In the genomic region with DNA sequence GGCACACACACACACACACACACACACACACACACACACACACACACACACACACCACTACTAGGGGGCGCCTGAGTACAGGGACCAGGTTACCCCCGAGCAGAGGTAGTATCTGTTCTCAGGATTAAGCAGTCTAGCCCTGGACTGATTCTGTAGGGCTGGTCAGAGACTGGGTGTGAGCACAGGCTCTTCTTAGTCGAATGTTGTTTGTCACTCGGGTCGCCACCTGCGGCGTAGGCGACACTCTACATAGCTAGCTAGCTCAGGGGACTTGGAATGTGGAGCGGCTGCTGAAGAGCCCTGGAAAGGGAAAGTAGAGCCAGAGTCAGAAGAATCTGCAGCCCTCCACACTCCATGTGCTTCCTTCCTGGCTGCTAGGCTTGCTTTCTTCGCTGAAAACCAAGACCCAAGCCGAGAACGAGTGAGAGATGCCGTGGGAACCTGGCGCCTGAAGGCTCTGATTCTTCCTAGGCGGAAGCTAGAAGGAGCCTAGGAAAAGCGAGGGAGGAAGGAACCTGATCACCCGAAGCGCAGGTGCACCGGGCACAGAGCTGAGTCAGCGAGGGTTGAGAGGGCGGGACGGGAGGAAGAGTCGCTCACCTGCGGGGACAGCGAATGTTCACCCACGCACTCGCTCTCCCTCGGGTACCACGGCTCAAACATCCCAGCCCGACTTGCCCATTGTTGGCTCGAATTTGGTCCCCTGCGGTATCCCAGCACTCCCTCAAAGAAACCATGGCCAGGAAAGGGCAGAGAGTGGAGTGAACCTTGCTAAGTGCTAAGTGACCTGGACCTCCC, we compare ENCODE assay signal across 10 mouse cellular contexts. TPM values are rescaled to one million over a fixed set of nuclear protein-coding genes. Genes with fewer than 3 reads are reported as not detected.
DNase-seq lines count a peak whose midpoint lies in the region; ATAC-seq lines count a peak whose summit lies in the region.
"Had no signal": no experiment of that assay in that cellular context is flagged by ENCODE, and none has a peak within 500 bp of the region (broad histone marks: within the 10 kb centered on the region; RNA-seq: fewer than 3 reads in every experiment).

No protein-coding gene starts in this region.

- no peak for ATAC-seq in heart, embryonic 15.5 days (replicated peaks; ENCODE audit: insufficient number of reproducible peaks, insufficient read depth, low FRiP score, low read depth)
- no peak for ATAC-seq in embryonic facial prominence, embryonic 12.5 days (ENCODE audit: insufficient number of reproducible peaks, insufficient read depth, low FRiP score, low TSS enrichment)
- no peak for ATAC-seq in kidney, embryonic 16.5 days (ENCODE audit: low FRiP score, low TSS enrichment)
- ATAC-seq in midbrain, embryonic 15.5 days (replicated peaks) = no peak
- ATAC-seq in megakaryocyte progenitor cell, adult 5-6 weeks (replicated peaks; ENCODE audit: poor library complexity) = no peak; the same call in 1 of the 2 replicates

- peaks cover 46% of the 10 kb centered on the region for H3K27me3 ChIP-seq in heart, embryonic 15.5 days
- H3K27me3 ChIP-seq in embryonic facial prominence, embryonic 12.5 days = peaks cover 61% of the 10 kb centered on the region
- peaks cover 41% of the 10 kb centered on the region for H3K27me3 ChIP-seq in kidney, embryonic 16.5 days (ENCODE audit: insufficient read depth, low read length)
- H3K27me3 ChIP-seq in midbrain, embryonic 15.5 days (replicated peaks) = peaks cover 22% of the 10 kb centered on the region

- H3K4me2 ChIP-seq in heart, embryonic 15.5 days = peak overlapping the region; percentile 99
- peak overlapping the region; percentile 96 for H3K4me2 ChIP-seq in embryonic facial prominence, embryonic 12.5 days (replicated peaks)
- peak overlapping the region; percentile 84 for H3K4me2 ChIP-seq in kidney, embryonic 16.5 days (replicated peaks; ENCODE audit: low read depth, low read length)
- peak overlapping the region; percentile 98 for H3K4me2 ChIP-seq in midbrain, embryonic 15.5 days

- no peaks in the 10 kb centered on the region for H3K36me3 ChIP-seq in heart, embryonic 15.5 days
- H3K36me3 ChIP-seq in embryonic facial prominence, embryonic 12.5 days = no peaks in the 10 kb centered on the region
- no peaks in the 10 kb centered on the region for H3K36me3 ChIP-seq in kidney, embryonic 16.5 days (ENCODE audit: insufficient read depth, low read length)
- no peaks in the 10 kb centered on the region for H3K36me3 ChIP-seq in midbrain, embryonic 15.5 days (replicated peaks)

- under 1% methylated on average over 32 of the region's 32 CpGs for whole genome bisulfite sequencing in heart, embryonic 15.5 days
- under 1% methylated on average over 32 of the region's 32 CpGs for WGBS in embryonic facial prominence, embryonic 12.5 days
- under 1% methylated on average over 32 of the region's 32 CpGs for WGBS in kidney, embryonic 16.5 days
- under 1% methylated on average over 32 of the region's 32 CpGs for WGBS in midbrain, embryonic 15.5 days

- no peaks in the 10 kb centered on the region for H3K9me3 ChIP-seq in heart, embryonic 15.5 days (replicated peaks)
- no peaks in the 10 kb centered on the region for H3K9me3 ChIP-seq in embryonic facial prominence, embryonic 12.5 days
- no peaks in the 10 kb centered on the region for H3K9me3 ChIP-seq in kidney, embryonic 16.5 days (ENCODE audit: low read length)
- no peaks in the 10 kb centered on the region for H3K9me3 ChIP-seq in midbrain, embryonic 15.5 days

- peak overlapping the region; percentile 76 for H3K4me3 ChIP-seq in heart, embryonic 15.5 days
- peak overlapping the region; percentile 62 for H3K4me3 ChIP-seq in embryonic facial prominence, embryonic 12.5 days
- peak overlapping the region; percentile 65 for H3K4me3 ChIP-seq in kidney, embryonic 16.5 days (ENCODE audit: low read length)
- H3K4me3 ChIP-seq in midbrain, embryonic 15.5 days = peak overlapping the region; percentile 78

- peaks cover 28% of the 10 kb centered on the region for H3K4me1 ChIP-seq in heart, embryonic 15.5 days (replicated peaks)
- peaks cover 12% of the 10 kb centered on the region for H3K4me1 ChIP-seq in embryonic facial prominence, embryonic 12.5 days
- H3K4me1 ChIP-seq in kidney, embryonic 16.5 days (ENCODE audit: insufficient read depth, low read length) = peaks cover 20% of the 10 kb centered on the region
- peaks cover 34% of the 10 kb centered on the region for H3K4me1 ChIP-seq in midbrain, embryonic 15.5 days

- no peak overlapping the region for H3K27ac ChIP-seq in heart, embryonic 15.5 days
- no peak overlapping the region for H3K27ac ChIP-seq in embryonic facial prominence, embryonic 12.5 days
- no peak overlapping the region for H3K27ac ChIP-seq in kidney, embryonic 16.5 days (ENCODE audit: low read length)
- H3K27ac ChIP-seq in midbrain, embryonic 15.5 days = 0 out of 2 replicates have a peak overlapping the region, but pooled peaks have one; percentile 8

- DNase-seq in heart, adult 8-10 months (ENCODE audit: low spot score) = no peak
- DNase-seq in ZHBTc4 (ENCODE audit: low read depth, low spot score) = peak; percentile 74
- DNase-seq in frontal cortex, adult 2 months (ENCODE audit: extremely low spot score in 1 of 2, low spot score in 1 of 2) = no peak

- peak overlapping the region; percentile 71 for H3K9ac ChIP-seq in heart, embryonic 15.5 days
- H3K9ac ChIP-seq in embryonic facial prominence, embryonic 12.5 days = no peak overlapping the region
- H3K9ac ChIP-seq in kidney, embryonic 16.5 days (replicated peaks; ENCODE audit: low read length) = peak overlapping the region; percentile 72; the same call in 1 of the 2 replicates
- peak overlapping the region; percentile 66 for H3K9ac ChIP-seq in midbrain, embryonic 15.5 days

RNA-seq across cellular contexts. Expression of a gene that starts 2.0 kb away (rescaled TPM):
- polyA plus RNA-seq in heart, embryonic 15.5 days (2015; fragmentation: Nextera tagmentation; extraction: Ambion mirVana) = 7.6 and 9.4 TPM in 2 replicates
- 10 to 100 TPM in 1 of 4 experiments, 1 to 10 TPM in 3; 6.9 to 10.7 (median 8.7) TPM for total RNA-seq in heart, adult 8-10 months (2022)
- polyA plus RNA-seq in embryonic facial prominence, embryonic 12.5 days (2016; fragmentation: Nextera tagmentation; extraction: Ambion mirVana) = 6.1 and 8.3 TPM in 2 replicates
- polyA plus RNA-seq in kidney, embryonic 16.5 days (2015; fragmentation: Nextera tagmentation; extraction: Ambion mirVana) = 9.5 and 10.0 TPM in 2 replicates
- 5.2 and 6.7 TPM in 2 replicates for polyA plus RNA-seq in midbrain, embryonic 15.5 days (2015; fragmentation: Nextera tagmentation; extraction: Ambion mirVana)
- not detected in 2 replicates for total RNA-seq in megakaryocyte progenitor cell, adult 5-6 weeks (2015)
- not detected in 2 replicates for total RNA-seq in megakaryocyte progenitor cell, adult 5-6 weeks (2017)
- 77.9 and 109 TPM in 2 replicates for polyA plus RNA-seq in frontal cortex, adult 2 months (2012; rRNA removed)

RNA-seq across cellular contexts. Expression of a gene that starts 41.2 kb away (rescaled TPM):
- polyA plus RNA-seq in heart, embryonic 15.5 days (2015; fragmentation: Nextera tagmentation; extraction: Ambion mirVana) = not detected in 2 replicates
- total RNA-seq in heart, adult 8-10 months (2022) = not detected
- not detected in 2 replicates for polyA plus RNA-seq in embryonic facial prominence, embryonic 12.5 days (2016; fragmentation: Nextera tagmentation; extraction: Ambion mirVana)
- polyA plus RNA-seq in kidney, embryonic 16.5 days (2015; fragmentation: Nextera tagmentation; extraction: Ambion mirVana) = not detected in 2 replicates
- polyA plus RNA-seq in midbrain, embryonic 15.5 days (2015; fragmentation: Nextera tagmentation; extraction: Ambion mirVana) = not detected in 2 replicates
- total RNA-seq in megakaryocyte progenitor cell, adult 5-6 weeks (2015) = not detected in 2 replicates
- not detected in 2 replicates for total RNA-seq in megakaryocyte progenitor cell, adult 5-6 weeks (2017)
- 0.32 TPM in 1 of 2 replicates, not detected in the other for polyA plus RNA-seq in frontal cortex, adult 2 months (2012; rRNA removed)
- total RNA-seq: layer of hippocampus, postnatal 25 days had no signal
- polyA plus RNA-seq: Patski had no signal

RNA-seq across cellular contexts. Expression of a gene that starts 55.6 kb away (rescaled TPM):
- polyA plus RNA-seq in heart, embryonic 15.5 days (2015; fragmentation: Nextera tagmentation; extraction: Ambion mirVana) = 59.2 and 64.7 TPM in 2 replicates
- 10 to 100 TPM; 50.2 to 61.7 (median 59.9) TPM for total RNA-seq in heart, adult 8-10 months (2022)
- polyA plus RNA-seq in embryonic facial prominence, embryonic 12.5 days (2016; fragmentation: Nextera tagmentation; extraction: Ambion mirVana) = 65.0 and 74.9 TPM in 2 replicates
- 67.3 and 67.5 TPM in 2 replicates for polyA plus RNA-seq in kidney, embryonic 16.5 days (2015; fragmentation: Nextera tagmentation; extraction: Ambion mirVana)
- polyA plus RNA-seq in midbrain, embryonic 15.5 days (2015; fragmentation: Nextera tagmentation; extraction: Ambion mirVana) = 47.0 and 50.7 TPM in 2 replicates
- 58.3 and 101 TPM in 2 replicates for total RNA-seq in megakaryocyte progenitor cell, adult 5-6 weeks (2015)
- 25.2 and 35.2 TPM in 2 replicates for total RNA-seq in megakaryocyte progenitor cell, adult 5-6 weeks (2017)
- polyA plus RNA-seq in frontal cortex, adult 2 months (2012; rRNA removed) = 50.1 and 57.2 TPM in 2 replicates
